Mouse (Mus musculus): Measurements from ENCODE around the gene Rab3a. TPM values are rescaled to one million over a fixed set of nuclear protein-coding genes. Genes with fewer than 3 reads are reported as not detected.

The Rab3a gene
- total and polyA plus RNA-seq, 2 experiments = 2.7 to 10.4 TPM

DNA sequence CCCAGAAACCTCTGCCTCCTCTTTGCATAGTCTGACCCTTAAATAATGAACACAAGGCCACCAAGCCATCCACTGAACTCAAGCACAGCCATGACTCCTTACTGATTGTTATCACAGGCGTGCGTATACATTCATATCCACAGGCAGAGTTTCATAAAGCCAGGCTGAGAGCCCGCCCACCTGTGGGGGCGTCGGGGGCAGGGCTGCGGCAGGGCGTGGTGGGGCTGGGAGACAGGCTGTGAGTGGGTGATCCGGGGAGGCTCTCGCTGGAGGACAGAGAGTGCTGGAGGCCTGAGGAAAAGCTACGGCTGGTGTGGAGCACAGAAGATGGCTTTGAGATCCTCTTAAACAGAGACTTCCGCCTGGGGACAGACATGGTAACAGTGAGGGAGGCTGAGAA is 25.6 kb downstream of the Rab3a start:
- Histone ChIP-seq H3K79me2 (ENCODE audit: control insufficient read depth, insufficient read depth, low read length) (peaks cover 5% of the 10 kb centered on the region), H3K27ac (replicated peaks; ENCODE audit: insufficient read depth, low read depth, low read length) (no peak overlapping the region), H3K36me3 (ENCODE audit: control insufficient read depth, insufficient read depth, low read length) (peaks cover 15% of the 10 kb centered on the region), H3K9ac (ENCODE audit: low read depth, low read length) (no peak overlapping the region), H3K4me3 (ENCODE audit: insufficient read depth, low read depth, low read length) (no peak overlapping the region), H3K27me3 (ENCODE audit: control insufficient read depth, insufficient read depth, low read length) (no peaks in the 10 kb centered on the region), H3K4me1 (ENCODE audit: control insufficient read depth, insufficient read depth, low read length) (peaks cover 16% of the 10 kb centered on the region)
- WGBS = 87% methylated on average over 11 of the region's 11 CpGs
- DNase-seq (ENCODE audit: extremely low read depth, low read depth, low spot score) = no peak
- TF ChIP-seq CTCF (IDR thresholded peaks at IDR 0.05; ENCODE audit: low read depth, low read length) = no peak
- TF ChIP-seq POLR2A (IDR thresholded peaks at IDR 0.05; ENCODE audit: extremely low read depth, insufficient read depth, low read length) = no peak

GRCm38 (mm10) chr8:70786291-70787050 is 32.0 kb downstream of the Rab3a start:
- no peak overlapping the region for H3K9ac ChIP-seq (ENCODE audit: low read depth, low read length)
- DNase-seq (ENCODE audit: extremely low read depth, low read depth, low spot score) = no peak
- no peak overlapping the region for H3K27ac ChIP-seq (replicated peaks; ENCODE audit: insufficient read depth, low read depth, low read length)
- TF ChIP-seq POLR2A (IDR thresholded peaks at IDR 0.05; ENCODE audit: extremely low read depth, insufficient read depth, low read length) = no peak
- no peak for TF ChIP-seq CTCF (IDR thresholded peaks at IDR 0.05; ENCODE audit: low read depth, low read length)
- peaks cover 15% of the 10 kb centered on the region for H3K79me2 ChIP-seq (ENCODE audit: control insufficient read depth, insufficient read depth, low read length)
- H3K4me1 ChIP-seq (ENCODE audit: control insufficient read depth, insufficient read depth, low read length) = peaks cover 3% of the 10 kb centered on the region; the same call in 1 of the 2 replicates
- peaks cover 37% of the 10 kb centered on the region for H3K36me3 ChIP-seq (ENCODE audit: control insufficient read depth, insufficient read depth, low read length)
- 97% methylated on average over 25 of the region's 25 CpGs for WGBS
- H3K27me3 ChIP-seq (ENCODE audit: control insufficient read depth, insufficient read depth, low read length) = no peaks in the 10 kb centered on the region
- no peak overlapping the region for H3K4me3 ChIP-seq (ENCODE audit: insufficient read depth, low read depth, low read length)

DNA sequence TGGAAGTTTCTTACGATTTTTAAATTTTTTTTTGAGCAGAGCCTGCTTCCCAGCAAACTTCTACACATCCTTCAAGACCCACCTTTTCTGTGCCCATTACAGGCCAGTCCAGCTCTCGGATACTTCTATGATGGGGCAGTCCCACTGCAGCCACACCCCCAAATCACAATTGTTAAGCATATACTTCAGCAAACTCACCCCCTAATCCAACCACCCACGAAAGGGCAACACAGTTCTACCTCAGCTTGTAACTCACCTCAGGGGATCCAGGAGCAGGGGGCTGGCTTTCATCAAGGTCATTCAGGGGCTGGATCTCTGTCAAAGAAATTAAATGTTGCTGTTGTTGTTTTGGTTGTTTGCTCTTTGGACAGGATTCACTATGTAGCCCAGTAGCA is 32.6 kb downstream of the Rab3a start:
- no peak overlapping the region for H3K9ac ChIP-seq (ENCODE audit: low read depth, low read length)
- TF ChIP-seq CTCF (IDR thresholded peaks at IDR 0.05; ENCODE audit: low read depth, low read length) (no peak), POLR2A (IDR thresholded peaks at IDR 0.05; ENCODE audit: extremely low read depth, insufficient read depth, low read length) (no peak)
- peaks cover 20% of the 10 kb centered on the region for H3K79me2 ChIP-seq (ENCODE audit: control insufficient read depth, insufficient read depth, low read length)
- no peak overlapping the region for H3K27ac ChIP-seq (replicated peaks; ENCODE audit: insufficient read depth, low read depth, low read length)
- no peaks in the 10 kb centered on the region for H3K27me3 ChIP-seq (ENCODE audit: control insufficient read depth, insufficient read depth, low read length)
- H3K4me1 ChIP-seq (ENCODE audit: control insufficient read depth, insufficient read depth, low read length) = peaks cover 5% of the 10 kb centered on the region; the same call in 1 of the 2 replicates
- DNase-seq (ENCODE audit: extremely low read depth, low read depth, low spot score) = no peak
- no peak overlapping the region for H3K4me3 ChIP-seq (ENCODE audit: insufficient read depth, low read depth, low read length)
- 97% methylated on average over 3 of the region's 3 CpGs for WGBS
- peaks cover 35% of the 10 kb centered on the region for H3K36me3 ChIP-seq (ENCODE audit: control insufficient read depth, insufficient read depth, low read length)

DNA sequence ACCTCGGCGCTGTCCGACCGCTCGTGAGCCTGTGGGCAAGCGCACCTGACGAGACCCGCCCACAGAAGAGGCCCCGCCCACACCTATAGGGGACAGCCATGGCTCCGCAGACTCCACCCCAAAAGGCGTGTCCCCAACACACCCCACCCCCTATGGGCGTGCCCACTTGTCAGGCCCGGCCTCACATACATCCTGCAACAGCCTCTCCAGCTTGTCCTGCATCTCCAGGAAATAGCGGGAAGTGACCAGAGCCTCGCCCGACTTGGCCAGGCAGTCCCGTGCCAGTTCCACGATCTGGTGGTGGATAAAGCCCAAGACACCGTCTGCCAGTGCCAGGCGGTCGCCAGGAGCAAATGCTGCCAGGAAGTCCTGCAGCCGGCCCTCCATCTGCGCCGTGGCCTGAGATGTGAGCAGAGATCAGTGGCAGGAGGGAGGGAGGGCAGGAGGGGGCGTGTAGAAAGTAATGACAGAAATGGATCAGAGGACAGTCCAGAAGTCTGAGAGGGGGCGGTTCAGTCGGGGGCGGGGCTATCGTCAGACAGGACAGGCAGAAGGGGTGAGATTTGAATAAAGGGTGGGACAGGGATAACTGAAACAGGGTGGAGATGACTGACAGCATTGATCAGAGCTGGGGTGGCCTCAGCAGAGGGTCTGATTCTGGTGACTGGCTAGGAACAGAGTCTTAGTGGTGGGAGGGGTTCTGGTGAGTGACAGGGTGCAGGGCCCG is 33.6 kb downstream of the Rab3a start:
- H3K79me2 ChIP-seq (ENCODE audit: control insufficient read depth, insufficient read depth, low read length) = peaks cover 22% of the 10 kb centered on the region
- no peak overlapping the region for H3K9ac ChIP-seq (ENCODE audit: low read depth, low read length)
- H3K27me3 ChIP-seq (ENCODE audit: control insufficient read depth, insufficient read depth, low read length) = no peaks in the 10 kb centered on the region
- no peak for TF ChIP-seq CTCF (IDR thresholded peaks at IDR 0.05; ENCODE audit: low read depth, low read length)
- TF ChIP-seq POLR2A (IDR thresholded peaks at IDR 0.05; ENCODE audit: extremely low read depth, insufficient read depth, low read length) = no peak
- H3K27ac ChIP-seq (replicated peaks; ENCODE audit: insufficient read depth, low read depth, low read length) = no peak overlapping the region
- H3K4me1 ChIP-seq (ENCODE audit: control insufficient read depth, insufficient read depth, low read length) = peaks cover 5% of the 10 kb centered on the region; the same call in 1 of the 2 replicates
- WGBS = 61% methylated on average over 30 of the region's 30 CpGs
- no peak for DNase-seq (ENCODE audit: extremely low read depth, low read depth, low spot score)
- no peak overlapping the region for H3K4me3 ChIP-seq (ENCODE audit: insufficient read depth, low read depth, low read length)
- peaks cover 33% of the 10 kb centered on the region for H3K36me3 ChIP-seq (ENCODE audit: control insufficient read depth, insufficient read depth, low read length)

GRCm38 (mm10) chr8:70789046-70789445 is 34.6 kb downstream of the Rab3a start:
- no peak for DNase-seq (ENCODE audit: extremely low read depth, low read depth, low spot score)
- Histone ChIP-seq H3K9ac (ENCODE audit: low read depth, low read length) (peak overlapping the region; percentile 37), H3K27ac (replicated peaks; ENCODE audit: insufficient read depth, low read depth, low read length) (no peak overlapping the region), H3K27me3 (ENCODE audit: control insufficient read depth, insufficient read depth, low read length) (no peaks in the 10 kb centered on the region), H3K4me1 (ENCODE audit: control insufficient read depth, insufficient read depth, low read length) (peaks cover 5% of the 10 kb centered on the region), H3K36me3 (ENCODE audit: control insufficient read depth, insufficient read depth, low read length) (peaks cover 26% of the 10 kb centered on the region), H3K79me2 (ENCODE audit: control insufficient read depth, insufficient read depth, low read length) (peaks cover 22% of the 10 kb centered on the region), H3K4me3 (ENCODE audit: insufficient read depth, low read depth, low read length) (peak overlapping the region; percentile 19; the same call in 1 of the 2 replicates)
- WGBS = 89% methylated on average over 10 of the region's 10 CpGs
- TF ChIP-seq POLR2A (IDR thresholded peaks at IDR 0.05; ENCODE audit: extremely low read depth, insufficient read depth, low read length) (no peak), CTCF (IDR thresholded peaks at IDR 0.05; ENCODE audit: low read depth, low read length) (no peak)
